Mouse (Mus musculus): ENCODE measurements around the gene Orm2.

The Orm2 gene

GRCm38 (mm10) chr4:63377483-63377882, 15.2 kb downstream of the Orm2 start:
- no peak for DNase-seq (ENCODE audit: low spot score)

- DNase-seq (ENCODE audit: low spot score) = no peak
Observed at GRCm38 (mm10) chr4:63382676-63383369, 20.6 kb downstream of the Orm2 start.

GRCm38 (mm10) chr4:63383474-63383873, 21.2 kb downstream of the Orm2 start:
- no peak for DNase-seq (ENCODE audit: low spot score)

- DNase-seq (ENCODE audit: low spot score) = no peak
Observed at GRCm38 (mm10) chr4:63384262-63384661, 22.0 kb downstream of the Orm2 start.

GRCm38 (mm10) chr4:63385253-63385652, 23.0 kb downstream of the Orm2 start:
- no peak for DNase-seq (ENCODE audit: low spot score)

GRCm38 (mm10) chr4:63385784-63386183, 23.5 kb downstream of the Orm2 start:
- peak; percentile 83 for DNase-seq (ENCODE audit: low spot score)

- no peak for DNase-seq (ENCODE audit: low spot score)
Observed at GRCm38 (mm10) chr4:63388029-63388428, 25.8 kb downstream of the Orm2 start.

- no peak for DNase-seq (ENCODE audit: low spot score)
Observed at GRCm38 (mm10) chr4:63389121-63389886, 27.1 kb downstream of the Orm2 start.

GRCm38 (mm10) chr4:63389887-63390528, 27.8 kb downstream of the Orm2 start:
- peak; percentile 46 for DNase-seq (ENCODE audit: low spot score)

- no peak for DNase-seq (ENCODE audit: low spot score)
Observed at GRCm38 (mm10) chr4:63391322-63391721, 29.1 kb downstream of the Orm2 start.

- no peak for DNase-seq (ENCODE audit: low spot score)
Observed at GRCm38 (mm10) chr4:63397981-63398537, 35.8 kb downstream of the Orm2 start.

- peak; percentile 76 for DNase-seq (ENCODE audit: low spot score)
Observed at GRCm38 (mm10) chr4:63398854-63399609, 36.8 kb downstream of the Orm2 start.

GRCm38 (mm10) chr4:63399691-63400270, 37.5 kb downstream of the Orm2 start:
- DNase-seq (ENCODE audit: low spot score) = no peak

GRCm38 (mm10) chr4:63400541-63401306, 38.5 kb downstream of the Orm2 start:
- DNase-seq (ENCODE audit: low spot score) = peak; percentile 51

- no peak for DNase-seq (ENCODE audit: low spot score)
Observed at GRCm38 (mm10) chr4:63401620-63402019, 39.4 kb downstream of the Orm2 start.

- no peak for DNase-seq (ENCODE audit: low spot score)
Observed at GRCm38 (mm10) chr4:63402056-63402455, 39.8 kb downstream of the Orm2 start.

GRCm38 (mm10) chr4:63402558-63402957, 40.3 kb downstream of the Orm2 start:
- peak; percentile 56 for DNase-seq (ENCODE audit: low spot score)

GRCm38 (mm10) chr4:63403040-63403959, 41.1 kb downstream of the Orm2 start, which contains the start of gene Akna:
TSS of gene Akna (minus strand) at chr4:63403354.
- peak; percentile 94 for DNase-seq (ENCODE audit: low spot score)

GRCm38 (mm10) chr4:63404205-63404604, 42.0 kb downstream of the Orm2 start:
- peak; percentile 74 for DNase-seq (ENCODE audit: low spot score)

- DNase-seq (ENCODE audit: low spot score) = peak; percentile 54
Observed at GRCm38 (mm10) chr4:63405051-63405450, 42.8 kb downstream of the Orm2 start.
